Mouse (Mus musculus): ENCODE data around the gene Slc12a7.

DNA sequence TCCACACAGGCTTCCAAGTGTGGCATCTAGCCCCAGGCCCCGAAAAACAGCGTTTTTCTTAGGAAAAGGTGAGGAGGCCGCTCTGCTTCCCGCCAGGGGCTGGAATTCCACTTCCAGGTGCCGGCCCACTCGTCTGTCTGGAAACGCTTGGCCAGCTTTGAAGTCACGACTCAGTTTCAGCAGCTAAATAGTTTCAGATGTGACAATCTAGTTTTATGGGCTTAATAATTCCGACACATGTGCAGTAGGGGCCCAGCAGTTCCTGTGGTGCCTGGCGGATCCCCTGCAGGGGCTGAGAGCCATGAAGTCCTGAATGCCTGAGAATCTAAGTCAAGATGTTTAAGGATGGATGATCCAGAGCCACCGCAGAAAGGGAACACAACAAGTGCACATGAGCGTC is 100.9 kb downstream of the Slc12a7 start:
- TF ChIP-seq EP300 (IDR thresholded peaks at IDR 0.05; ENCODE audit: low read depth) (no peak), CTCF (IDR thresholded peaks at IDR 0.05; ENCODE audit: low read depth) (no peak)

All from heart, postnatal 0 days (tissue).